Mouse (Mus musculus): Measurements from ENCODE around the gene Fam181a. TPM values are rescaled to one million over a fixed set of nuclear protein-coding genes. Genes with fewer than 3 reads are reported as not detected.

Fam181a gene
- polyA plus RNA-seq, 1 experiment from 2014 or later, result not detected

DNA sequence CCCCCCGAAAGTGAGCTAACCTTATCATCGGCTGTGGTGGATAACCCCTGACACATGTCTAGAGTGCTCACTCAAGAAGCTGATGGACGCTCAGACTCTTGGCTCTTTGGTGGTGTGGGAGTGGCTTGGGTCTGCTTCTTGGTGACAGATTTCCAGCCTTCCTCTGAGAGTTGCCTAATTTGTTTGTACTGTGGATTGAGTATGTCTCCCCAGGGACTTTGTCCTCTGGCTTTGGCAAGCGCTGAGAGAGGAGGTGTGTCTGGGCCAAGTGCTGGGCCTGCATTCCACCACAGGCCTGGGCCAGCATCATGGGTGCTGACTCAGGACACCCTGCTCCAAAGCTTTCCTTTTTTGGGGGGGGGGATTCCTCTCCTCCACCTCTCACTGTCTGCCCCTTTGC is 28.9 kb upstream of the Fam181a start:
- WGBS, result 25% methylated on average over 4 of the region's 4 CpGs
- ATAC-seq (ENCODE audit: insufficient number of reproducible peaks, insufficient read depth, low FRiP score, low read depth), result peak; percentile 47; the same call in 1 of the 2 replicates
- H3K4me2 ChIP-seq (replicated peaks; ENCODE audit: low read depth, low read length), result no peak overlapping the region

DNA sequence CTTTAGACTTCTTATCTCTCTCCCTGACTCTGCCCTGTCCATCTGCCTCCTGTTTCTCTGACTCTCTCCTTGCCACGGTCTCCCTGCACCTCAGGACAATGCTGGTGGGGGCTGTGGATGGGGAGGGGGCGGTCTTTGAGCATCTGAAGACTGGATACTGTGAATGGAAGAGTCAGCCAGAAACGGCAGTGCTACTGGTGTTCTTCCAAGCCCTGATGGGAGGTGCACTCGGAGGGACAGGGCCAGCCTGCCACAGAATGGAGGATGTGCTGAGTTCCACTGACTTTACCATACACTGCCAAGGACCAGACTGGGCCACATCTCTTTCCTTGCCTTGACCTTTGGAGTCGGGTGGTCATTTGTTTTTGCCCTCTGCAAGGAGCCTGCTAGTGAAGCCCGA is 27.8 kb upstream of the Fam181a start:
- 68% methylated on average over 6 of the region's 6 CpGs for WGBS
- Histone ChIP-seq H3K4me2 (replicated peaks; ENCODE audit: low read depth, low read length) (no peak overlapping the region), H3K4me3 (ENCODE audit: low read depth, low read length) (no peak overlapping the region), H3K27me3 (ENCODE audit: control insufficient read depth, insufficient read depth, low read length) (no peaks in the 10 kb centered on the region), H3K4me1 (ENCODE audit: control insufficient read depth, insufficient read depth, low read length) (no peaks in the 10 kb centered on the region; the same call in 1 of the 2 replicates), H3K36me3 (ENCODE audit: control insufficient read depth, insufficient read depth, low read length) (no peaks in the 10 kb centered on the region), H3K9ac (replicated peaks; ENCODE audit: low read depth, low read length) (no peak overlapping the region), H3K9me3 (ENCODE audit: control insufficient read depth, low read depth, low read length) (no peaks in the 10 kb centered on the region), H3K27ac (ENCODE audit: low read length) (no peak overlapping the region)
- ATAC-seq (ENCODE audit: insufficient number of reproducible peaks, insufficient read depth, low FRiP score, low read depth), result no peak

More for the DNA sequence above, 28.9 kb upstream of the Fam181a start:
- H3K9me3 ChIP-seq (ENCODE audit: control insufficient read depth, low read depth, low read length), result no peaks in the 10 kb centered on the region
- no peak overlapping the region for H3K9ac ChIP-seq (replicated peaks; ENCODE audit: low read depth, low read length)
- no peak overlapping the region for H3K27ac ChIP-seq (ENCODE audit: low read length)
- H3K4me3 ChIP-seq (ENCODE audit: low read depth, low read length), result no peak overlapping the region
- H3K36me3 ChIP-seq (ENCODE audit: control insufficient read depth, insufficient read depth, low read length), result no peaks in the 10 kb centered on the region
- H3K4me1 ChIP-seq (ENCODE audit: control insufficient read depth, insufficient read depth, low read length), result no peaks in the 10 kb centered on the region; the same call in 1 of the 2 replicates
- no peaks in the 10 kb centered on the region for H3K27me3 ChIP-seq (ENCODE audit: control insufficient read depth, insufficient read depth, low read length)

DNA sequence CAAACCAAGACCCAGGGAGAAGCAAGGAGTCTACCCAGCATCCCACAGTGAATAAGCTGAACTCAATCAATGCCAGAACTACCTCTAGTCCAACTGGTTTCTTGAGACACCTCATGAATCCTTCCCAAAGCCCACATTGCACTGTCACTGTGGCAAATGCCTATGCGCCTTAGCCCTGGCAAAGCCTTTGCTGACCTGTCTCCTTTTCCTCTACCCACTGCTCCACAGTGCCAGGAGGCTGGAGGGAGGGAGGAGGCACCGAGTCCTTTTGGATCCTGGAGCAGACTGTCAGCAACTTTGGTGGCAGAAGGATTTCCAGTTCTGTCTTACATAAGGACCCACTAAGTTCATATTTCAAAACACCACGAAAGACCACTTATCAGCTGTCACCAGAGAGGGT is 27.4 kb upstream of the Fam181a start:
- 81% methylated on average over 3 of the region's 3 CpGs for WGBS
- no peak for ATAC-seq (ENCODE audit: insufficient number of reproducible peaks, insufficient read depth, low FRiP score, low read depth)

DNA sequence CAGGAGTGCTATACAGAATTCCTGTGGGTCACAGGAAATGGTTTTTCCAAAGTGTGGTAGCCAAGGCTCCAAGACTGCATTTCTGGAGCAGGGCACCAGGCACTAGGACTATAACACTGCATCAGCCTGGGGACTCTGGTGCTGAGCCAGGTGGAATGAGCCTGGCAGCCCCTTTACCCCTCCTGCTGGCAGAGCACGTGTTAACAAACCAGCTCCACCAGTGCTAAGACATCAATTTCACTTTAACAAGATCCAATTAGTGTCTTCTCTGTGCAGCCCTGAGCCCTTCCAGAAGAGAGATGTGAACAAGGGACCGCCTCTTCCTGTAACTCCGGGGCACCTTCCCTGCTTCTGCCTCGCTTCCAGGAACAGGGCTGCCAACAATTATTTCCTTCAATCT is 23.5 kb upstream of the Fam181a start:
- no peak overlapping the region for H3K27ac ChIP-seq (ENCODE audit: low read length)
- no peak overlapping the region for H3K4me2 ChIP-seq (replicated peaks; ENCODE audit: low read depth, low read length)
- no peaks in the 10 kb centered on the region for H3K4me1 ChIP-seq (ENCODE audit: control insufficient read depth, insufficient read depth, low read length)
- H3K9me3 ChIP-seq (ENCODE audit: control insufficient read depth, low read depth, low read length), result no peaks in the 10 kb centered on the region
- no peak overlapping the region for H3K9ac ChIP-seq (replicated peaks; ENCODE audit: low read depth, low read length)
- WGBS, result 66% methylated on average over 4 of the region's 4 CpGs
- no peaks in the 10 kb centered on the region for H3K36me3 ChIP-seq (ENCODE audit: control insufficient read depth, insufficient read depth, low read length)
- no peak overlapping the region for H3K4me3 ChIP-seq (ENCODE audit: low read depth, low read length)
- ATAC-seq (ENCODE audit: insufficient number of reproducible peaks, insufficient read depth, low FRiP score, low read depth), result no peak
- no peaks in the 10 kb centered on the region for H3K27me3 ChIP-seq (ENCODE audit: control insufficient read depth, insufficient read depth, low read length)

More for the DNA sequence above, 27.4 kb upstream of the Fam181a start:
- Histone ChIP-seq H3K4me2 (replicated peaks; ENCODE audit: low read depth, low read length) (no peak overlapping the region), H3K9ac (replicated peaks; ENCODE audit: low read depth, low read length) (no peak overlapping the region), H3K9me3 (ENCODE audit: control insufficient read depth, low read depth, low read length) (no peaks in the 10 kb centered on the region), H3K27me3 (ENCODE audit: control insufficient read depth, insufficient read depth, low read length) (no peaks in the 10 kb centered on the region), H3K4me3 (ENCODE audit: low read depth, low read length) (no peak overlapping the region), H3K36me3 (ENCODE audit: control insufficient read depth, insufficient read depth, low read length) (no peaks in the 10 kb centered on the region), H3K27ac (ENCODE audit: low read length) (no peak overlapping the region), H3K4me1 (ENCODE audit: control insufficient read depth, insufficient read depth, low read length) (no peaks in the 10 kb centered on the region; the same call in 1 of the 2 replicates)

DNA sequence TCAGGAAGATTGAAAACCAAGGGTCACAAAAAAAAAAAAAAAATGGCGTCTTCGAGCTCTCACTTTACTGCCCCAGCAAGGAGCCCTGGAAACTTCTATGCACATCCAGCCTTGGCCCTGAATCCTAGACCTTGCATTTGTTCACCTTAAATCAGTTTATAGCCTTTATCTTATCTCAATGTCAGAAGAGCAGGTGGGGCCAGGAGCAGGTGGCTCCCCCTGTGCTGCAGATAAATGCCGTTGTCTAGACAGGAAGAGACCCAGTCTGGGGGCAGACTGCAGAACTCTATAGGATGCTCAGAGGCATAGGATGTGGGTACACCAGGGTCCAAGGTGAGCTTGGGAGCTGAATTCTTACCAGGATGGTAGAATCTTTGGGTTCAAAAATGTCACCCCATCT is 18.4 kb upstream of the Fam181a start:
- Histone ChIP-seq H3K27me3 (ENCODE audit: control insufficient read depth, insufficient read depth, low read length) (no peaks in the 10 kb centered on the region), H3K9me3 (ENCODE audit: control insufficient read depth, low read depth, low read length) (no peaks in the 10 kb centered on the region), H3K4me3 (ENCODE audit: low read depth, low read length) (no peak overlapping the region), H3K4me1 (ENCODE audit: control insufficient read depth, insufficient read depth, low read length) (no peaks in the 10 kb centered on the region), H3K9ac (replicated peaks; ENCODE audit: low read depth, low read length) (no peak overlapping the region), H3K27ac (ENCODE audit: low read length) (no peak overlapping the region), H3K36me3 (ENCODE audit: control insufficient read depth, insufficient read depth, low read length) (no peaks in the 10 kb centered on the region), H3K4me2 (replicated peaks; ENCODE audit: low read depth, low read length) (no peak overlapping the region)
- ATAC-seq (ENCODE audit: insufficient number of reproducible peaks, insufficient read depth, low FRiP score, low read depth), result no peak
- 74% methylated on average over 3 of the region's 3 CpGs for whole genome bisulfite sequencing

DNA sequence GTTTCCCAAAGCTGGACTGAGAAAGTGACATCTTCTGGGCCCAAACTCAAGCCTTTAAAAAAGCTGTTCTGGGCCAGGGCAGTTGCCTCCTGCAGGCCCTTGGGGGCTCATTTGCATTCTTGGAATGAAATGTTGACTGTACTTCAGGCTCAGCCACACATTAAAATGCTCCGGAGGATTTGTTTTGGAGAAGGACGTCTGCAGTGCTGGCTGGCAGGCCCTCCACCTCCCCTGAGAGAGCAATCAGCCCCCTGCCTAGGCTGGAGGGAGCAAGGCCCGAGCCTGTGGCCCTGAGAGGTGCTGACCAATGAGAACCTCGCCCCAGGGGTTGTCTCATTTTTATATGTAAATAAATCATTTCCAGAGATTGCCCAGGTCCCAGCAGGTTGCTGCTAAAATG is 14.5 kb upstream of the Fam181a start:
- Histone ChIP-seq H3K36me3 (ENCODE audit: control insufficient read depth, insufficient read depth, low read length) (no peaks in the 10 kb centered on the region), H3K9me3 (ENCODE audit: control insufficient read depth, low read depth, low read length) (no peaks in the 10 kb centered on the region), H3K27me3 (ENCODE audit: control insufficient read depth, insufficient read depth, low read length) (no peaks in the 10 kb centered on the region), H3K4me3 (ENCODE audit: low read depth, low read length) (no peak overlapping the region), H3K9ac (replicated peaks; ENCODE audit: low read depth, low read length) (no peak overlapping the region), H3K4me2 (replicated peaks; ENCODE audit: low read depth, low read length) (no peak overlapping the region), H3K27ac (ENCODE audit: low read length) (no peak overlapping the region), H3K4me1 (ENCODE audit: control insufficient read depth, insufficient read depth, low read length) (no peaks in the 10 kb centered on the region)
- 15% methylated on average over 4 of the region's 4 CpGs for WGBS
- no peak for ATAC-seq (ENCODE audit: insufficient number of reproducible peaks, insufficient read depth, low FRiP score, low read depth)

DNA sequence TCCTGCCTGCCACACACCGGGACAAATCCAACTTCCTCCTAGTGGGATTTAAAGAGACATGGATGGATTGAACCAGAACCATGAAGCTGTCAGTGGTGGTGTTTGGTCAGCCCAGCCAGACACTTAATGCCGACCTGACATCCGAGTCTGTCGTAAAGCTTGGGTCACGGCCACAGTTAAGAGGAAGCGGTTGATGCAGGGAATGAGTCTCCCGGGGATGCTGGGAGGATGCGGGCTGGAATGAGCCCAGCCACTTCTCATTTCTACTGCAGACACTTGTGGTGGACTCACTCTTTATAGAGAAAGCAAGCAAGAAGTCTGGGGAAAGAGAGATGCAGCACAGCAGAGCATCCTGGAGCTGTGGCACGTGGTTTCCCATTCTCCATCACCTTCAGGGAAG is 10.3 kb upstream of the Fam181a start:
- no peak overlapping the region for H3K4me3 ChIP-seq (ENCODE audit: low read depth, low read length)
- H3K27me3 ChIP-seq (ENCODE audit: control insufficient read depth, insufficient read depth, low read length), result no peaks in the 10 kb centered on the region
- no peaks in the 10 kb centered on the region for H3K9me3 ChIP-seq (ENCODE audit: control insufficient read depth, low read depth, low read length)
- no peak overlapping the region for H3K27ac ChIP-seq (ENCODE audit: low read length)
- no peaks in the 10 kb centered on the region for H3K4me1 ChIP-seq (ENCODE audit: control insufficient read depth, insufficient read depth, low read length)
- no peak overlapping the region for H3K9ac ChIP-seq (replicated peaks; ENCODE audit: low read depth, low read length)
- H3K4me2 ChIP-seq (replicated peaks; ENCODE audit: low read depth, low read length), result no peak overlapping the region
- no peak for ATAC-seq (ENCODE audit: insufficient number of reproducible peaks, insufficient read depth, low FRiP score, low read depth)
- no peaks in the 10 kb centered on the region for H3K36me3 ChIP-seq (ENCODE audit: control insufficient read depth, insufficient read depth, low read length)
- 67% methylated on average over 9 of the region's 9 CpGs for WGBS

DNA sequence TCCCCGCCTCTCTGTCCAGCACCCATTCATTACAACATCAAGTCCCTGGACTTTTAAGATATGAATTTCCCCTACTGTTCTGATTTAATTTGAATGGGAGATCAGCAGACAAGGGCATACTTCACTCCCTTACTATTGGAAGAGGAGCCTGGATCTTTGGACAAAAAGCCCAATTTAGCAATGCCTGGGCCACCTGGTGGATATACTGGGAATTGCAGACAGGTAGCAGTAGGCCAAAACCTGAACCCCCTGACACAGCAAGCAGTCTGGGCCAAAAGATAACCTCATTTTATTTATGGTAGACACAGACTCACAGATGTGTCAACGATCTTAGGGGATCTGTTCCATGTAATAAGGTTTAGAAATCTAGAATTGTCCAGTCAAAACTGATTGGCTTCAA is 9.1 kb upstream of the Fam181a start:
- Histone ChIP-seq H3K4me1 (ENCODE audit: control insufficient read depth, insufficient read depth, low read length) (no peaks in the 10 kb centered on the region), H3K27me3 (ENCODE audit: control insufficient read depth, insufficient read depth, low read length) (no peaks in the 10 kb centered on the region), H3K4me2 (replicated peaks; ENCODE audit: low read depth, low read length) (no peak overlapping the region), H3K36me3 (ENCODE audit: control insufficient read depth, insufficient read depth, low read length) (no peaks in the 10 kb centered on the region), H3K4me3 (ENCODE audit: low read depth, low read length) (no peak overlapping the region), H3K27ac (ENCODE audit: low read length) (no peak overlapping the region), H3K9ac (replicated peaks; ENCODE audit: low read depth, low read length) (no peak overlapping the region), H3K9me3 (ENCODE audit: control insufficient read depth, low read depth, low read length) (no peaks in the 10 kb centered on the region)
- no peak for ATAC-seq (ENCODE audit: insufficient number of reproducible peaks, insufficient read depth, low FRiP score, low read depth)
- WGBS, result 46% methylated on average over 2 of the region's 2 CpGs

DNA sequence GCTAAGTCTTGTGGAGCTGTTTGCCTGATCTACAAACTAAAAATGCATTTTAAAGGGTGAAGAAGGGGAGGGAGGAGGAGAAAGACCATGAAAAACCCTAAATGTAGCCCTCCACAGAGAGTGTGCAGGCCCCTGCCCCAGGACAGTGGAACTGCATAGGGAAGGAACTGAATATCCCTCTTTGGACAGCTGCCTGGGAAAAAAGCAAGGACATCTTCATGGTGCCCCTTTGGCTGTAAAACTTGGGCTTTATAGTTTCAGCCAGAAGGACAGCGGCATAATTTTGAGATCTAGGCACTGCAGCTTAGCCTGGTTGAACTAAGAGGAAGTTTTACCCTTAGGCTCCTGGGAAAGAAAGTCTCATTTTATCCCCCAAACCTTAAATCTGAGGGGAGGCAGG is 7.8 kb upstream of the Fam181a start:
- no peak for ATAC-seq (ENCODE audit: insufficient number of reproducible peaks, insufficient read depth, low FRiP score, low read depth)
- Histone ChIP-seq H3K36me3 (ENCODE audit: control insufficient read depth, insufficient read depth, low read length) (no peaks in the 10 kb centered on the region), H3K4me1 (ENCODE audit: control insufficient read depth, insufficient read depth, low read length) (no peaks in the 10 kb centered on the region), H3K4me2 (replicated peaks; ENCODE audit: low read depth, low read length) (no peak overlapping the region), H3K4me3 (ENCODE audit: low read depth, low read length) (no peak overlapping the region), H3K27me3 (ENCODE audit: control insufficient read depth, insufficient read depth, low read length) (no peaks in the 10 kb centered on the region), H3K9me3 (ENCODE audit: control insufficient read depth, low read depth, low read length) (no peaks in the 10 kb centered on the region), H3K27ac (ENCODE audit: low read length) (no peak overlapping the region), H3K9ac (replicated peaks; ENCODE audit: low read depth, low read length) (no peak overlapping the region)
- WGBS, result 92% methylated on average over 1 of the region's 1 CpGs

All from stomach, embryonic 14.5 days (tissue).